Mouse (Mus musculus) thymus, postnatal 0 days (tissue): ENCODE results near the gene Rassf5. TPM values are rescaled to one million over a fixed set of nuclear protein-coding genes. Genes with fewer than 3 reads are reported as not detected.

ENCODE experiments used
- DNase-seq: peaks from one replicate; pipeline ENCODE4 v3.0.0-alpha.2; 2015; ENCODE audit warnings: low spot score
- polyA plus RNA-seq: library from polyadenylated mRNA; unstranded; fragments of >200 nt; fragmentation: Nextera tagmentation; extraction: Ambion mirVana; gene quantifications from 2 replicates; pipeline ENCODE4 v1.2.1, GENCODE M21; 2015

The Rassf5 gene
- polyA plus RNA-seq, 1 experiment from 2014 or later, result 137 TPM

DNA sequence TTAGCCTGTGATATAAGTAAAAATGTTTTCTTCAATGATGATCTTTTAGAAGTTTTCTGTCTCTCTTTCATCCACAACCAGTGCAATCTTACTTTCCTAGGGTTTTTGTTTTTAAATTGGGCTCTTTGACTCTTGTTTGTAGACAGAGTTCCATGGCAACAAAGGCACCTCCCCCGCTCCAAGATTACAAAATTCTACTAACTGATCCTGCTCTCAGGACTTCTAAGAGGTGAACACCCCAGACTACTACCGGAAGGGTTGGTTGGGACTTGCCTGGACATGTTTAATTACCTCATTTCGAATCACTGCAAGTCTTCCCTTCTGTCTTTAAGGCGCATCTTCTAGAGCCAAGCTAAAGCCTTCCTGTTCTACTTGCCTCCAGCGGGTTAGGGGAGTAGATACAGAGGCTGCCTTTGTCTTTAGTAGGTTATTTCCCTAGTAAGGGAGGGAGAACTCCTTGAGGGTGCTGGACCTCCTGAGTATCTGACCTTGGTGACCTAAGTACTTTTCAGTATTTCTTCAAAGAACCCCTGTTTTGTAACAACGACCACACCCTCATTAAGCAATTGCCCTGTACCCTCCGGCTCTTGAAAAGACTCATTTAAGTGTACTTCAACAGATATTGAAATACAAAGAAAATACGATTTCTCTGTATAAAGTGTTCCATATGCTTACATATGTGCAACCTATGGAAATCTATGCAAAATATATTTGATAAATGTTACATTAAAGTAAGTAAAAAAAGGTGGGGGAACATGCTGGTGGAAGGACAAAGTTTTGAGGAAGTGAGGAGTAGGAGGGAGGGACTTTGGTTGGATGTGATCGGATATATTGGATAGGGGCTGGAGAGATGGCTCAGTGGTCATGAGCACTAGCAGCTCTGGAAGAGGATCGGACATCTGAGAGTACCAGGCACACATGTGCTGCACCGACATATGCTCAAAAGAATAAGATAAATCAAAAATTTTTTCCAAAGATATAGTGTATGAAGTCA, 105.7 kb downstream of the Rassf5 start:
- DNase-seq, result no peak

DNA sequence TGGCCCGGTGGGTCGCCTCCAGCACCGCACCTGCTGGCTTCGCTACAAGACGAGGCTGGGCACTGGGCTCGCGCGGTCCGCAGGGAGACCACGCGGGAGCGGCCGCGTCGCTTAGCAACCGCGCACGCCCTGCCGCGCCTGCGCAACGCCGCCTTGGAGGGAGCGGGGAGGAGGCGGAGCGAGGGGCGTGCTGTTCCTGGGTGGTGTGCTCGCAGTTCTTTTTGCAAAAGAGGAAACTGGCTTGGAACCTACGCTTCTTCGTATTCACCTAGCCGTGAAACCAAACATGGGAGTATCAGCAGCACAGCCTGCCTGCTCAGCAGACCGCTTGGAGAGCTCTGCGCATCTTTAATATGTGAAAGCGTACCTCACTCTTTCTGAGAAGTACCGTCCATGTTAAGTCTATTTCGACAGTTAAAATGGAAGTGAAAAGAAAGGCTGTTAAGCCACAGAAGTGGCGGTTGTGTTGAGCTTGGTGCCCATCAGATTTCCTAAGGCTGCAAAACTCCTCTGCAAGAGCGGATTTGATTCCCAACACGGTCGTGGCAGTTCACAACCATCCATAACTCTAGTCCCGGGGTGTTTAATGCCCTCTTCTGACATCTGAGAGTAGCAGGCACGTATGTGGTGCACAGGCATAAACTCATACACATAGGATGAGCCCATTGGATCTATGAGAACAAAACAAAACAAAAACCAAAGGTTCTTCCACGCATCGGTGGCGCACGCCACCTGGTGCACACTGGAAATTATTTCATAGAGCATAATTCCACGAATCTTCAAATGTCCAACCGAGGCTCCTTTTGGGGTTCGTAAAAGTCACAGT, 106.7 kb downstream of the Rassf5 start, which contains the start of gene Dyrk3:
TSS of gene Dyrk3 (minus strand) at position 150 of the 826 bp plus-strand sequence.
- DNase-seq, result peak; percentile 93

DNA sequence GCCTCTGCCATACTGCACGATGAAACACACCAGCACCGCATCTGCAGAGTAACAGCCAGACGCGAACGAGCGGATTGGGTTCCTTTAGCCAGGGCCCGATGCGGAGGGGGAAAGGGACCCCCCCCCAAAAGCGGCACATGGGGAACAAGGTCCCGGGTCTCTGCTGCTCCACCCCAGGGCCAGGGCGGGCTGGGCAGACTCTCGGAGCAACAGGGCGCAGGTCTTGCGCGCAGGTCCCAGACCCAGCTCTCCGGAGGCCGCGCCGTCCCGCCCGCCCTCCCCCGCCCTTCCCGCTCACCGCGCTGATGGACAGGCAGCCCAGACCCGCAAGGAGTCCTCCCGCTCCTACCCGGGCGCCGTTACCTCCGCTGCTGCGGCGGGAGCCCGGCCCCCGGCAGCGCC, 107.3 kb downstream of the Rassf5 start:
- DNase-seq, result peak; percentile 13

DNA sequence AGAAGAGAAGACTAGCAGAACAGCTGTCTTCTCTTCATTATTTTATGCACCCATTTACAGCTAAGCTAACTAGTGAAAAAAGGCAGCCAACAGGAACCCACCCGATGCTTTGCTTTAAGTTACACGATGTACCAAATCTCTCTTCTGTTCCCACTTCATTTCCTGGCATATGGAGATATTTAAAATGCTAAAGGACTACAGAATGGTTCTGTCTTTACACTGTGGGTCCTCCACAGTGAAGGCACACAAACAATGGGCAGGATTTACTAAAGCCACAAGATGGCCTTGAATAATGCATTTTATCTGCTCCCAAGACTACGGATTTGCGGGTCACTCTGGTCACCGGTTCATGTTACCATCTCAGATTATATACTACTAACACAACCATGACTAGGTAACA, 107.9 kb downstream of the Rassf5 start:
- no peak for DNase-seq

DNA sequence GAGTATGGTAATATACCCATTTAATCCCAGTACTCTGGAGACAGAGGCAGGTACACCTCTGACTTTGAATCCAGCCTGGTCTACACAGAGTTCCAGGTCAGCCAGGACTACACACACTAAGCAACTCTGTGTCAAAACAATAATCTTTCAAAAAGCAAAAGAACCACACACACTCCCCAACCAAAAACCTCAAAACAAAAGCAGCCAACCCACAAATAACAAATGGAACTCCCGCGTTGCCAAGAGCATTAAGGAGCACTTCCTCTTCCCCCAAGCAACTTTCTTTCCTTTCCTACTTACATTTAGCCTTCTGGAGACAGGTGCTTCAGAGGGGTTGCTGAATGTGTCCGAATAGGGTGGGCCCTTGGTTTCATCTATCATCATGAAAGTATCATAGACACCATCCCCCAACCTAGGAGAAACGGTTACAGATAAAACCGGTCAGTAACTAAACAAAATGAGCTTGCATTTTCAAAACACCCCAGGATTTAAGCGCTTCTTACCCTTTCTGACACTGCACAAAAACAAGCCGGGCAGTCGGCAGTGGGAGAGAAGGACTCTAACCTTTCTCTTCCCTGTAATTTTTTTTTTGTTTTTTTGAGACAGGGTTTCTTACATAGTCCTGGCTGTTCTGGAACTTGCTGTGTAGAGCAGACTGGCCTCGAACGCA, 109.0 kb downstream of the Rassf5 start:
- DNase-seq, result no peak

DNA sequence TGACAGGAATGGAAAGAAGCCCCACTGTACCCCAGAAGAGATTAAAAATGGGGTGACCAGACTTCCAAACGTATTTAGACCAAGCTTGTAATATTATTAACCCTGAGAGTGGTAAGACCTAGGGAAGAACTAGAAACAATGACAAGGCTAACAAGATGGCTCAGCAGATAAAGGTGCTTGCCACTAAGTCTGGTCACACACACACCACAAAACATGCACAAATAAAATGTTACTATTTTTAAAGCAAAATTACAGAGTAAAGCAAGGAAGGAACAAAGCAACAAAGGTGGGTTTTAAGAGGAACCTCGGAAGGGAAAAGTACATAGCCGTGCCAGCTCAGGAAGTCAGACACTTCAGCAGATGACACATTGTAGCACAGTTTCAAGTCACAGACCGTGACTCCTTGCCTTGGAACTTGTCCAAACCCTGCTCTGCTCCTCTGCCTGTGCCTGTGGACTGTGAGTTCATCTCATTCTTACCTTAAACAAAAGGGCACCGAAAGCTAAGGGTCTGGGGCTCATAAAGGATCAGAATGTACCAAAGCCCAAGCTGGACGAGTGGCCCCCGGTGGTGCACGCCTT, 110.0 kb downstream of the Rassf5 start:
- DNase-seq, result no peak

DNA sequence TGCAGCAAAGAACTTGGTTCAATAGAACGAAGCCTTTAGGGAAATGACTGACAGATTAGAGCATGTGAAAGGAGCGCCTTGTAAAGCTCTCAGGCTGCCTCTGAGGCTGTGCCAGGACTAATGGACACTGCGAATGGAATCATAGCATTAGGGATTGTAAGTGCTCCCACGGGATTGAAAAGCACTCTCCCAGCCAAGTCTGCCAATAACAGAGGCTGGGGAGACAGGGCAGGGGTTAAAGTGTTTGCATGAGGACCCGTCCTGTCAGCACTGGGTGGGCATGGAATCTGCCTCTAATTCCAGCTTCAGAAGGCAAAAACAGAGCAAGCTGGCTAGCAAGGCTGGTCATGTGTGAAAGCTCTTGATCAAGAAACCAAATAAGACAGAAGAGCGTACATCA, 110.8 kb downstream of the Rassf5 start:
- no peak for DNase-seq

Other genes starting within 250 kb of the Rassf5 start
- 0.57 TPM in 2 replicates for gene Il10, start 225.4 kb downstream of the Rassf5 start, polyA plus RNA-seq
- 26.6 and 30.4 TPM in 2 replicates for gene Mapkapk2, start 147.4 kb downstream of the Rassf5 start, polyA plus RNA-seq
- gene Dyrk3, start 106.9 kb downstream of the Rassf5 start, polyA plus RNA-seq, result 1.9 and 2.2 TPM in 2 replicates
- gene Eif2d, start 92.1 kb downstream of the Rassf5 start, polyA plus RNA-seq, result 52.1 and 52.3 TPM in 2 replicates
- 22.2 and 23.5 TPM in 2 replicates for gene Ikbke, start 34.3 kb upstream of the Rassf5 start, polyA plus RNA-seq